Mouse (Mus musculus) neural tube, embryonic 11.5 days (tissue): ENCODE measurements around the gene Adgrl3. TPM values are rescaled to one million over a fixed set of nuclear protein-coding genes. Genes with fewer than 3 reads are reported as not detected.

Experiments
- ATAC-seq: fragments of 200-750 bp; cut with Nextera tagmentation; 2 replicates; pipeline ENCODE4 v1.8.0; 2017; ENCODE audit warnings: moderate number of reproducible peaks, mild to moderate bottlenecking, moderate TSS enrichment, moderate library complexity; ENCODE audit not compliant: insufficient read depth, low FRiP score, low TSS enrichment
- DNase-seq: peaks from one replicate; pipeline ENCODE4 v3.0.0-alpha.2; 2015; ENCODE audit warnings: low spot score
- H3K27ac ChIP-seq: fragments of 300-500 bp; sonication (generic); 2 replicates; pipeline ENCODE4 v1.5.1; 2014; ENCODE audit warnings: low read depth, mild to moderate bottlenecking, low read length
- H3K27me3 ChIP-seq: fragments of 300-500 bp; sonication (generic); 2 replicates; pipeline ENCODE4 v1.6.1; 2014; ENCODE audit warnings: mild to moderate bottlenecking, low read length, mixed read lengths; ENCODE audit not compliant: control insufficient read depth, insufficient read depth
- H3K36me3 ChIP-seq: fragments of 300-500 bp; sonication (generic); 2 replicates; pipeline ENCODE4 v1.6.1; 2014; ENCODE audit warnings: mild to moderate bottlenecking, low read length, moderate library complexity, mixed read lengths; ENCODE audit not compliant: control insufficient read depth, insufficient read depth
- H3K4me1 ChIP-seq: fragments of 300-500 bp; sonication (generic); 2 replicates; pipeline ENCODE4 v1.6.1; 2014; ENCODE audit warnings: low read length, mixed read lengths; ENCODE audit not compliant: control insufficient read depth, insufficient read depth
- H3K4me2 ChIP-seq: fragments of 300-500 bp; sonication (generic); 2 replicates; pipeline ENCODE4 v1.6.1; 2014; ENCODE audit warnings: low read depth, mild to moderate bottlenecking, moderate library complexity
- H3K4me3 ChIP-seq: fragments of 300-500 bp; sonication (generic); 2 replicates; pipeline ENCODE4 v1.5.1; 2014; ENCODE audit warnings: low read depth, low read length
- H3K9ac ChIP-seq: fragments of 300-500 bp; sonication (generic); 2 replicates; pipeline ENCODE4 v1.6.1; 2014; ENCODE audit warnings: mild to moderate bottlenecking, low read length
- H3K9me3 ChIP-seq: fragments of 300-500 bp; sonication (generic); 2 replicates; pipeline ENCODE4 v1.6.1; 2016; ENCODE audit warnings: low read length; ENCODE audit not compliant: control insufficient read depth
- WGBS: fragments of 180-500 bp; shearing (Covaris S2); extraction: QIAGEN DNeasy Blood & Tissue Kit; methylation state at CpG from one replicate; pipeline ENCODE4 v1.1.7; 2014; 5-methylcytosine and 5-hydroxymethylcytosine counted together
- polyA plus RNA-seq: library from polyadenylated mRNA; unstranded; fragments of >200 nt; fragmentation: Nextera tagmentation; extraction: Ambion mirVana; gene quantifications from 2 replicates; pipeline ENCODE4 v1.2.1, GENCODE M21; 2014

Gene Adgrl3
- polyA plus RNA-seq, 1 experiment from 2014 or later, result 25.0 TPM

DNA sequence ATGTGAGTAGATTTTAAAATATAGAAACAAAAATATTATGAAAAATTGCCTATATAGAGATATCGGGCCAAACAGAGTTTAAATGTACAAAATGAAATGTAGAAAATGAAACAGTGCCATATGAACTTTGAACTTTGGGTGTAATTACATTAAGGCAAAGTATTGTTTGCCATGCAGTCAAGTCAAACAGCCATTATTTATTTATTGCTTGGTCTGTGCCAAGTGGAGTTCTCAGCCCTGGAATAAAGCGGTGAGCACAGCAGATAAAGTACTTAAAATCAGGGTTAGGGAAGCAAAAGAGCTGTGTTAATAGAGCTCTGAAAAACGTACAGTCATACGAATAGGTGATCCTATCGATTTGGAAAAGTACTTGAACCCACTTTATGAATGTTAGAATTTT is 407.5 kb downstream of the Adgrl3 start:
- no peaks in the 10 kb centered on the region for H3K9me3 ChIP-seq
- ATAC-seq (no peak), DNase-seq (no peak)
- no peak overlapping the region for H3K4me3 ChIP-seq
- H3K4me2 ChIP-seq, result no peak overlapping the region
- no peak overlapping the region for H3K9ac ChIP-seq
- no peaks in the 10 kb centered on the region for H3K4me1 ChIP-seq
- H3K27me3 ChIP-seq, result no peaks in the 10 kb centered on the region
- H3K27ac ChIP-seq, result no peak overlapping the region
- H3K36me3 ChIP-seq, result no peaks in the 10 kb centered on the region
- WGBS, result 86% methylated on average over 5 of the region's 5 CpGs

DNA sequence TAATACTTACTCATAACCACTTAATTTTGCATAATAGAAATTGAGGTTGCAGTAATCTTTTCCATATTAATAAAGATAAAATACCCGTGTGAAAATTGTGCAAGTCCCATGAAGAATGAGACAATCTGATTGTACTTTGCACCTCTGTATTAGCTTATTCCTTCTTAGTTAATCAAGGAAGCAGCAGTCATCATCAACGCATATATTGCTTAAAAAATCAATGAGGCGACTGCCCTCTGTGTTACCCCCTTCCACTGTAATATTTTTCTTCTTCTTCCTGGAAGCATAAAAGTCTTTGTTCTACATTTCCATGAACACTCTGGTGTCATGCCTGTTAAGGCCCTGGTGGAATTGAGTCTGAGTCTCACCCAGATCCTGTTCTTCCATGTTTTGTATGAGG is 416.4 kb downstream of the Adgrl3 start:
- H3K9ac ChIP-seq, result no peak overlapping the region
- H3K27ac ChIP-seq, result no peak overlapping the region
- no peaks in the 10 kb centered on the region for H3K36me3 ChIP-seq
- no peaks in the 10 kb centered on the region for H3K4me1 ChIP-seq
- H3K4me2 ChIP-seq, result no peak overlapping the region
- no peaks in the 10 kb centered on the region for H3K27me3 ChIP-seq
- DNase-seq (no peak), ATAC-seq (no peak)
- H3K4me3 ChIP-seq, result no peak overlapping the region
- no peaks in the 10 kb centered on the region for H3K9me3 ChIP-seq
- 90% methylated on average over 3 of the region's 3 CpGs for WGBS

DNA sequence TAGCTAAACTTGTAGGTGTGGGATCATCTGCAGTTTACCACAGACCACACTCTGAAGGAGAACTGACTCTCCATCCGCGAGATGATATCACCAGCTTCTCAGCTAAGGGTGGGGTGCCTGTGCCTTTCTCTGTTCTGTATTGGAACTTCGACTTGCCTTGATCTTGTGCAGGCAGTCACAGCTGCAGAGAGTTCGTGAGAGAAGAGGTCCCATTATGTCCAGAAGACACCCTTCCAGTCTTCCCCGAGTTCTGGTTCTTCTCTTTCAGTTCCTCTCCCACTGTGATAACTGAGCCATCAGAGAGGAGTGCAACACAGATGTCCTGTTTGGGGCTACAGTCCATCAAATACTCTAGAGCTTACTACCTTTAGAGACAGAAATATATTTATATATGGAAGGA is 422.2 kb downstream of the Adgrl3 start:
- Histone ChIP-seq H3K9me3 (no peaks in the 10 kb centered on the region), H3K9ac (no peak overlapping the region), H3K4me3 (no peak overlapping the region), H3K27ac (no peak overlapping the region), H3K27me3 (no peaks in the 10 kb centered on the region), H3K4me1 (no peaks in the 10 kb centered on the region), H3K36me3 (no peaks in the 10 kb centered on the region), H3K4me2 (no peak overlapping the region)
- ATAC-seq (no peak), DNase-seq (no peak)
- 67% methylated on average over 5 of the region's 5 CpGs for WGBS

DNA sequence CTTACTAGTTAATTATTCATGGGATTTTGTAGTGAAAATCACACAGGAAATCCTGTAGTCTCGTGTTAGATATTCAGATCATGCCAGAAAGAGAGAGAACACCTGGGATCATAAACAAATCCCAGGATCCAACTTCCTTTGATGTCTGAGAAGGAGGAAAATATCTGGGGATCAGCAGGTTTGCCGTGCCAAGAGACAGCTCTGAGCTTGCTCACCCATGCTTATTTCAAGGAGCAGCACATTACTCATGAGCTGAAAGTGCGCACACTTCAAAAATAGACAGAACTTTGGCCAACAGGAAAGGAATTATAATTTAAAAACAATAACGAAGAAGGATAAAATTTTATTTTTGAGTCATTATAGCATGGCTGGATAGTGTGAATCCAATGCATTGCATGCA is 446.0 kb downstream of the Adgrl3 start:
- Histone ChIP-seq H3K27ac (no peak overlapping the region), H3K36me3 (no peaks in the 10 kb centered on the region), H3K4me2 (no peak overlapping the region), H3K4me3 (no peak overlapping the region), H3K9me3 (no peaks in the 10 kb centered on the region), H3K4me1 (no peaks in the 10 kb centered on the region), H3K9ac (no peak overlapping the region), H3K27me3 (no peaks in the 10 kb centered on the region)
- no peak for DNase-seq
- ATAC-seq, result no peak
- WGBS, result 86% methylated on average over 4 of the region's 4 CpGs

DNA sequence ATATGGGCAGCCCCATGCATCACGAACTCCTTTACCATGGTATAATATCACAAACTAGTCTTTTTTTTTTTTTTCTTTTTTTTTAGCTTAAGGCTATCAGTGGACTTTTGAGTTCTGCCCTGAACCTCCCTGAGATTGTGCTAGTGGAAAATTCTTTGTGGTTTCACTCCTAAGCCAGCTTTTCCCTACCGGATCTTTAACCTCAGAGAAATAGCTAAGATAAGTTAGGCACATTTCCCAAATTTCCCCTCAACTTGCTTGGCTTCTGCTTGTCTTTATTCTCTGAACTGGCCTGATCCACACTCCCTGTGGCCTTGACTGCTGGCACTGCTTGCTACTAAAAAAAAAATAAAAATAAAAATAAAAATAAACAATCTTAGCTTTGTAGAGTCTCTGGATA is 454.7 kb downstream of the Adgrl3 start:
- H3K4me2 ChIP-seq, result no peak overlapping the region
- DNase-seq (no peak), ATAC-seq (no peak)
- no peaks in the 10 kb centered on the region for H3K27me3 ChIP-seq
- no peaks in the 10 kb centered on the region for H3K4me1 ChIP-seq
- no peak overlapping the region for H3K9ac ChIP-seq
- H3K9me3 ChIP-seq, result no peaks in the 10 kb centered on the region
- no peak overlapping the region for H3K27ac ChIP-seq
- H3K36me3 ChIP-seq, result no peaks in the 10 kb centered on the region
- H3K4me3 ChIP-seq, result no peak overlapping the region
- 82% methylated on average over 2 of the region's 2 CpGs for WGBS

DNA sequence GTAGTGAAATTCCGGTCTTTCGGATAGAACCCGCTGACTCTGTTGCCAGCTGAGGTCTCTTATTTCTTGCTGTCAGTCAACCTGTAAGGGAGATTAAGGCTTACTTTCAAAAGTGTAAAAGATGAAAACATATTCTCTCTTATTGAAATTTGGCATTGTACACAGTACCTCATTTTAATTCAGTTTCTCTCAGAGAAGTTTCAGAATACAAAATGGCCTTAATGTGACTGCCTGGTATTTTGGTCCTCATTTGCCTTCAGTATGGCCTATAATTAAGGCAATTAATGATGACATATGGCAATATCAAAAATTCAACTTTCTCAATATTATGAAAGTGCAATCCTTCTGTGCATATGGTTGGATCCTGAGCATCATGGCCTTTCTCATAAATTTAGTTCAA is 455.5 kb downstream of the Adgrl3 start:
- 60% methylated on average over 3 of the region's 3 CpGs for WGBS

DNA sequence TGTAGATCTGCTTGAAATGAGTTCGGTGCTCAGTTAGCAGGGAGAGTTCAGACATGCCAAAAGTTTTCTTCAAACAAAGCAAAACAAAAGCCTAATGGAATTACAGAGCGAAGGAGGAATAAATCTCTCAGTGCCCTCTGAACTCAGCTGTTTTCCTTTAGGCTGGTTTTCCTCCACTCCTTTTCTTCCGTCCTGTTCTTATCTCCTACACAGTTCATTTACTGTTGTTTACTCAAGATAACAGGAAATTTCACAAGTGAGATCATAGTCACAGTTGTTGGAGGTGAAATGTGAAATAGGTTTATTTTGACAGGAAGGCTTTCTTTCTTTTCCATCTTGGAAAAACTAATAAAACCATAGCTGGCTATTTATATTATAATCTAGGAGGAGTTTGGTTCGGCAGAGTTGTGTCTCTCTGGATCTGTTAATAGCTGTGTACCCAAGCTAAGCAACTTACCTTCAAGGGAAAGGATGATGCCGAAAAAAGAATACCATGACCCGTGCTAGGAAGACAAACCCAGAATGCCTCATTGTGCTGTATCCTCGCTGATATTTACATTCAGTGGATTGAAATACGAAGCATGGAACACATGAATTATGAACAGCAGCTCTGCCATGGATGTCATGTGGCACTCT is 456.2 kb downstream of the Adgrl3 start:
- Histone ChIP-seq H3K27me3 (no peaks in the 10 kb centered on the region), H3K36me3 (no peaks in the 10 kb centered on the region), H3K9ac (no peak overlapping the region), H3K4me1 (no peaks in the 10 kb centered on the region), H3K27ac (no peak overlapping the region), H3K4me2 (no peak overlapping the region), H3K4me3 (no peak overlapping the region), H3K9me3 (no peaks in the 10 kb centered on the region)
- ATAC-seq (no peak), DNase-seq (no peak)
- 54% methylated on average over 8 of the region's 8 CpGs for WGBS

More for the DNA sequence above, 455.5 kb downstream of the Adgrl3 start:
- H3K36me3 ChIP-seq, result no peaks in the 10 kb centered on the region
- no peak for ATAC-seq
- no peak overlapping the region for H3K4me2 ChIP-seq
- H3K27me3 ChIP-seq, result no peaks in the 10 kb centered on the region
- no peak for DNase-seq
- no peaks in the 10 kb centered on the region for H3K9me3 ChIP-seq
- H3K4me1 ChIP-seq, result no peaks in the 10 kb centered on the region
- no peak overlapping the region for H3K9ac ChIP-seq
- no peak overlapping the region for H3K27ac ChIP-seq
- no peak overlapping the region for H3K4me3 ChIP-seq

DNA sequence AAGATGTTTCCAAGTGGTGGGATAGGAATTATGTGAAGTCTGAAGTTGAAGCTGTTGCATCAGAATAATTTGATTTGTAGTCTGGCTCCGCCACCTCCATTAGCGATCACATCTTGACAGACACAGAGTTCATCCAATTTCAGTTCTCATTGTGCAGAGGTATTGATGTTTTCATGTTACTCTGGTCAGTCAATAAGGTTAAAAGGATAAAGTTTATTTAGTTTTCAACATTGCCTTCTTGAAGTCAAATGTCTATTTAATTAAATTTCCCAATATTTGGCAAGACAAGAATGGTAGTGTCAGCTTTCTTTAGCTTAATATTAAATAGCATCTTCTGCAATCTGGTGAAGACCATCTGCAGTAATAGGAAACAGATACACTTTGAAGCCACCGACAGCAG is 461.0 kb downstream of the Adgrl3 start:
- DNase-seq (no peak), ATAC-seq (no peak)
- no peak overlapping the region for H3K4me3 ChIP-seq
- no peaks in the 10 kb centered on the region for H3K36me3 ChIP-seq
- no peak overlapping the region for H3K4me2 ChIP-seq
- no peaks in the 10 kb centered on the region for H3K4me1 ChIP-seq
- no peaks in the 10 kb centered on the region for H3K9me3 ChIP-seq
- H3K27ac ChIP-seq, result no peak overlapping the region
- H3K27me3 ChIP-seq, result no peaks in the 10 kb centered on the region
- no peak overlapping the region for H3K9ac ChIP-seq
- 91% methylated on average over 3 of the region's 3 CpGs for WGBS

DNA sequence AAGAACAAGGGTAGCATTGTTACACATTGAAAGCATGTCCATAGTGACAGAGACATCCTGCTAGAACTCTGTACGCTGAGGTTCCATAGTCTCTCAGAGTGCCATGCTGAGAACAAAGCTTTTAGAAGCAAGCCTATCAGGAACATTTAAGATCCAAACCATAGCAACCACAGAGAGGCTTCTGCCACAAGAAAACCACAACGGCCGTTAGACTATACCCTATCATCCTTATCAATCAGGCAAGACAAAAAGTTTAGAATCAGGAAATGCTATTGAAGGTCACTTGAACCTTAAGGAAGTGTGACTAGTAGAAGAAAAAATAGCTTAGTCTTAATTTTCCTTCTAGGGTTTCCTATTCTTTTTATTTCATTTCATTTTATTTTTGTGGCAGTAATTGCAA is 464.0 kb downstream of the Adgrl3 start:
- no peak for ATAC-seq
- H3K4me3 ChIP-seq, result no peak overlapping the region
- H3K27ac ChIP-seq, result no peak overlapping the region
- no peaks in the 10 kb centered on the region for H3K27me3 ChIP-seq
- H3K9ac ChIP-seq, result no peak overlapping the region
- no peaks in the 10 kb centered on the region for H3K4me1 ChIP-seq
- 67% methylated on average over 3 of the region's 3 CpGs for WGBS
- no peaks in the 10 kb centered on the region for H3K36me3 ChIP-seq
- H3K4me2 ChIP-seq, result no peak overlapping the region
- no peak for DNase-seq
- H3K9me3 ChIP-seq, result no peaks in the 10 kb centered on the region
